Mouse (Mus musculus) midbrain, embryonic 10.5 days (tissue): Measurements from ENCODE around the gene Lrmda. TPM values are rescaled to one million over a fixed set of nuclear protein-coding genes. Genes with fewer than 3 reads are reported as not detected.

Source experiments
- DNase-seq: peaks from one replicate; pipeline ENCODE4 v3.0.0-alpha.2; 2017; ENCODE audit warnings: low spot score
- H3K27ac ChIP-seq: fragments of 300-500 bp; sonication (generic); replicated peaks from 2 replicates; pipeline ENCODE4 v1.5.1; 2016; ENCODE audit warnings: mild to moderate bottlenecking
- H3K27me3 ChIP-seq: fragments of 300-500 bp; sonication (generic); 2 replicates; pipeline ENCODE4 v1.6.1; 2016; ENCODE audit warnings: low read depth, mild to moderate bottlenecking; ENCODE audit not compliant: poor library complexity, severe bottlenecking
- H3K36me3 ChIP-seq: fragments of 300-500 bp; sonication (generic); 2 replicates; pipeline ENCODE4 v1.6.1; 2016; ENCODE audit warnings: mild to moderate bottlenecking, moderate library complexity
- H3K4me1 ChIP-seq: fragments of 300-500 bp; sonication (generic); 2 replicates; pipeline ENCODE4 v1.6.1; 2016
- H3K4me3 ChIP-seq: fragments of 300-500 bp; sonication (generic); 2 replicates; pipeline ENCODE4 v1.5.1; 2016; ENCODE audit warnings: mild to moderate bottlenecking, moderate library complexity
- H3K9me3 ChIP-seq: fragments of 300-500 bp; sonication (generic); replicated peaks from 2 replicates; pipeline ENCODE4 v1.6.1; 2016; ENCODE audit warnings: mild to moderate bottlenecking
- WGBS: fragments of 180-500 bp; shearing (Covaris S2); methylation state at CpG from one replicate; pipeline ENCODE4 v1.1.7; 2016; 5-methylcytosine and 5-hydroxymethylcytosine counted together
- polyA plus RNA-seq: library from polyadenylated mRNA; unstranded; fragments of >200 nt; fragmentation: Nextera tagmentation; extraction: Ambion mirVana; gene quantifications from 2 replicates; pipeline ENCODE4 v1.2.1, GENCODE M21; 2016

Gene Lrmda
- polyA plus RNA-seq, 1 experiment from 2014 or later = 0.38 TPM

- Histone ChIP-seq H3K27ac (no peak overlapping the region), H3K9me3 (no peaks in the 10 kb centered on the region), H3K27me3 (no peaks in the 10 kb centered on the region), H3K4me3 (no peak overlapping the region), H3K36me3 (no peaks in the 10 kb centered on the region), H3K4me1 (peaks cover 9% of the 10 kb centered on the region)
- DNase-seq = no peak
- WGBS = 90% methylated on average over 2 of the region's 2 CpGs
Observed at GRCm38 (mm10) chr14:22602308-22602707, 582.8 kb downstream of the Lrmda start.

- no peak overlapping the region for H3K4me3 ChIP-seq
- H3K27ac ChIP-seq = 0 out of 2 replicates have a peak overlapping the region, but pooled peaks have one; percentile 13
- H3K9me3 ChIP-seq = no peaks in the 10 kb centered on the region
- H3K27me3 ChIP-seq = no peaks in the 10 kb centered on the region
- DNase-seq = peak; percentile 39
- H3K4me1 ChIP-seq = peaks cover 7% of the 10 kb centered on the region
- 34% methylated on average over 5 of the region's 5 CpGs for whole genome bisulfite sequencing
- H3K36me3 ChIP-seq = no peaks in the 10 kb centered on the region
Observed at GRCm38 (mm10) chr14:22608599-22608998, 589.1 kb downstream of the Lrmda start.

- WGBS = 85% methylated on average over 13 of the region's 13 CpGs
- Histone ChIP-seq H3K4me1 (peaks cover 7% of the 10 kb centered on the region), H3K36me3 (no peaks in the 10 kb centered on the region), H3K27ac (no peak overlapping the region), H3K27me3 (no peaks in the 10 kb centered on the region), H3K9me3 (no peaks in the 10 kb centered on the region), H3K4me3 (no peak overlapping the region)
- no peak for DNase-seq
Observed at GRCm38 (mm10) chr14:22609261-22610245, 590.0 kb downstream of the Lrmda start.

- Histone ChIP-seq H3K9me3 (no peaks in the 10 kb centered on the region), H3K4me3 (no peak overlapping the region), H3K36me3 (no peaks in the 10 kb centered on the region), H3K4me1 (peaks cover 7% of the 10 kb centered on the region), H3K27ac (no peak overlapping the region), H3K27me3 (no peaks in the 10 kb centered on the region)
- WGBS = 85% methylated on average over 3 of the region's 3 CpGs
- DNase-seq = no peak
Observed at GRCm38 (mm10) chr14:22611011-22611410, 591.5 kb downstream of the Lrmda start.

- no peak for DNase-seq
- no peaks in the 10 kb centered on the region for H3K9me3 ChIP-seq
- H3K4me1 ChIP-seq = no peaks in the 10 kb centered on the region
Observed at GRCm38 (mm10) chr14:22620191-22620590, 600.7 kb downstream of the Lrmda start.

GRCm38 (mm10) chr14:22621941-22622340, 602.4 kb downstream of the Lrmda start:
- Histone ChIP-seq H3K27me3 (no peaks in the 10 kb centered on the region), H3K4me3 (no peak overlapping the region), H3K36me3 (no peaks in the 10 kb centered on the region), H3K4me1 (no peaks in the 10 kb centered on the region), H3K27ac (no peak overlapping the region), H3K9me3 (no peaks in the 10 kb centered on the region)
- 93% methylated on average over 3 of the region's 3 CpGs for WGBS
- no peak for DNase-seq

More at GRCm38 (mm10) chr14:22620191-22620590, 600.7 kb downstream of the Lrmda start:
- Histone ChIP-seq H3K4me3 (no peak overlapping the region), H3K36me3 (no peaks in the 10 kb centered on the region), H3K27ac (no peak overlapping the region), H3K27me3 (no peaks in the 10 kb centered on the region)

GRCm38 (mm10) chr14:22627105-22627829, 607.8 kb downstream of the Lrmda start:
- WGBS = 87% methylated on average over 8 of the region's 8 CpGs
- no peak for DNase-seq
- Histone ChIP-seq H3K4me1 (no peaks in the 10 kb centered on the region), H3K4me3 (no peak overlapping the region), H3K36me3 (no peaks in the 10 kb centered on the region), H3K27me3 (no peaks in the 10 kb centered on the region), H3K9me3 (no peaks in the 10 kb centered on the region), H3K27ac (no peak overlapping the region)

GRCm38 (mm10) chr14:22630361-22630867, 610.9 kb downstream of the Lrmda start:
- Histone ChIP-seq H3K9me3 (no peaks in the 10 kb centered on the region), H3K27ac (no peak overlapping the region), H3K4me3 (no peak overlapping the region), H3K4me1 (no peaks in the 10 kb centered on the region), H3K27me3 (no peaks in the 10 kb centered on the region), H3K36me3 (no peaks in the 10 kb centered on the region)
- 90% methylated on average over 9 of the region's 9 CpGs for WGBS
- DNase-seq = no peak

- no peak for DNase-seq
- H3K4me3 ChIP-seq = no peak overlapping the region
- H3K27ac ChIP-seq = no peak overlapping the region
- 87% methylated on average over 1 of the region's 1 CpGs for WGBS
- H3K36me3 ChIP-seq = no peaks in the 10 kb centered on the region
- no peaks in the 10 kb centered on the region for H3K9me3 ChIP-seq
- H3K4me1 ChIP-seq = no peaks in the 10 kb centered on the region
- no peaks in the 10 kb centered on the region for H3K27me3 ChIP-seq
Observed at GRCm38 (mm10) chr14:22633612-22634011, 614.1 kb downstream of the Lrmda start.

- WGBS = 89% methylated on average over 4 of the region's 4 CpGs
- no peak overlapping the region for H3K4me3 ChIP-seq
- DNase-seq = no peak
- no peak overlapping the region for H3K27ac ChIP-seq
- no peaks in the 10 kb centered on the region; the same call in 1 of the 2 replicates for H3K27me3 ChIP-seq
- no peaks in the 10 kb centered on the region for H3K36me3 ChIP-seq
- no peaks in the 10 kb centered on the region for H3K9me3 ChIP-seq
- H3K4me1 ChIP-seq = peaks cover 10% of the 10 kb centered on the region
Observed at GRCm38 (mm10) chr14:22643494-22643893, 624.0 kb downstream of the Lrmda start.

GRCm38 (mm10) chr14:22647879-22648611, 628.5 kb downstream of the Lrmda start:
- 74% methylated on average over 9 of the region's 9 CpGs for WGBS
- Histone ChIP-seq H3K9me3 (no peaks in the 10 kb centered on the region), H3K4me3 (no peak overlapping the region), H3K27ac (peak overlapping the region; percentile 63), H3K36me3 (no peaks in the 10 kb centered on the region), H3K27me3 (peaks cover 6% of the 10 kb centered on the region; the same call in 1 of the 2 replicates), H3K4me1 (peaks cover 42% of the 10 kb centered on the region)
- no peak for DNase-seq

GRCm38 (mm10) chr14:22649411-22649911, 629.9 kb downstream of the Lrmda start:
- Histone ChIP-seq H3K36me3 (no peaks in the 10 kb centered on the region), H3K9me3 (no peaks in the 10 kb centered on the region), H3K4me3 (no peak overlapping the region), H3K4me1 (peaks cover 42% of the 10 kb centered on the region), H3K27ac (peak overlapping the region; percentile 69), H3K27me3 (peaks cover 6% of the 10 kb centered on the region; the same call in 1 of the 2 replicates)
- DNase-seq = no peak
- WGBS = 38% methylated on average over 5 of the region's 5 CpGs
